Mouse (Mus musculus) G1E (cell line): ENCODE measurements at regions not wholly inside any gene's neighbourhood (a gene's known extent, or its start where the extent isn't known, plus 50 kb on each side); places are given as distances from the start of the nearest gene placed in this dataset.
A peak's percentile ranks its signal among the peaks of the same experiment; 100 is the strongest.

ENCODE experiments used
- ATAC-seq: 2 replicates; pipeline ENCODE4 v1.8.0; 2016; ENCODE audit warnings: mild to moderate bottlenecking; ENCODE audit not compliant: insufficient number of reproducible peaks, poor library complexity, low FRiP score, severe bottlenecking; ENCODE audit errors: extremely low read depth
- DNase-seq: peaks from one replicate; pipeline ENCODE4 v3.0.0; 2012; ENCODE audit warnings: low spot score
- H3K27me3 ChIP-seq: 2 replicates; pipeline ENCODE4 v1.6.1; 2012; ENCODE audit warnings: mild to moderate bottlenecking, low read length, inconsistent platforms; ENCODE audit not compliant: insufficient read depth
- H3K36me3 ChIP-seq: replicated peaks from 2 replicates; pipeline ENCODE3; 2012; ENCODE audit warnings: mild to moderate bottlenecking, inconsistent platforms
- H3K4me1 ChIP-seq: 2 replicates; pipeline ENCODE4 v1.6.1; 2012; ENCODE audit warnings: low read depth, low read length, inconsistent platforms, mixed read lengths; ENCODE audit not compliant: insufficient read depth
- H3K4me3 ChIP-seq: 2 replicates; pipeline ENCODE4 v1.5.1; 2012; ENCODE audit warnings: low read depth, mild to moderate bottlenecking, inconsistent platforms, low read length, moderate library complexity, mixed read lengths
- H3K9me3 ChIP-seq: replicated peaks from 2 replicates; pipeline ENCODE4 v1.6.1; 2012; ENCODE audit warnings: inconsistent platforms
- CTCF ChIP-seq: IDR thresholded peaks from 2 replicates; pipeline ENCODE4 v1.5.1; 2012; ENCODE audit warnings: low read depth, low read length, inconsistent platforms, mixed read lengths
- GATA1 ChIP-seq: IDR thresholded peaks from 2 replicates; pipeline ENCODE4 v1.6.1; 2012; ENCODE audit warnings: borderline replicate concordance, low read length, inconsistent platforms, mixed read lengths
- GATA2 ChIP-seq: IDR thresholded peaks from 2 replicates; pipeline ENCODE4 v1.6.1; 2012; ENCODE audit warnings: low read depth, low read length, inconsistent platforms, borderline replicate concordance
- POLR2AphosphoS5 ChIP-seq: IDR thresholded peaks from 2 replicates; pipeline ENCODE4 v1.6.1; 2012; ENCODE audit warnings: low read depth, low read length, inconsistent platforms; ENCODE audit not compliant: insufficient replicate concordance
- TAL1 ChIP-seq: conservative IDR thresholded peaks from 2 replicates; pipeline ENCODE4 v1.6.1; 2012; ENCODE audit warnings: low read depth, low read length, inconsistent platforms, mixed read lengths

DNA sequence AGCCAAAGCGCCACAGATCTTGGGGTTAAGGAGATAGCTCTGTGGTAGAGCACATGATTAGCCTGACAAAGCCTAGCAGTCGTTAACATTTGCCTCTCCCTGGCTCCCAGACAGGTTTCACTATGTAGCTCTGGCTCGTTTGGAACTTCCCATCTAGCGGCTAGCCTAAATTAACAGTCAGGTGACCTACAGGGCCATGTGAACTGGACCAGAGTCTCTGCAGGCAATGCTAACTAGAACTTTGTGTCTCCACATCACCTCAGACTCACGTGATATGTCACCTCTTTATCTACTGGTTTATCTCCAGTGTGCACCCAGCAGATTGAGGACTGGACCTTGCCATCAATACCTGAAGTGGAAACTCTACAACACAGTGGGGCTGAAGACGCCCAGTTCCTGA lies 52.4 kb upstream of the Smg1 start:
- Histone ChIP-seq H3K36me3 (no peaks in the 10 kb centered on the region), H3K4me3 (no peak overlapping the region), H3K27me3 (peaks cover 3% of the 10 kb centered on the region; the same call in 1 of the 2 replicates), H3K4me1 (peaks cover 13% of the 10 kb centered on the region), H3K9me3 (0 out of 2 replicates have a peak, but pooled peaks cover 2% of the 10 kb centered on the region)
- TF ChIP-seq POLR2AphosphoS5, result no peak
- no peak for TF ChIP-seq GATA1
- no peak for TF ChIP-seq GATA2
- TF ChIP-seq CTCF, result no peak
- TF ChIP-seq TAL1, result no peak
- ATAC-seq, result peak; percentile 41; the same call in 1 of the 2 replicates
- DNase-seq, result no peak

- Histone ChIP-seq H3K9me3 (0 out of 2 replicates have a peak, but pooled peaks cover 2% of the 10 kb centered on the region), H3K4me1 (peaks cover 13% of the 10 kb centered on the region), H3K36me3 (no peaks in the 10 kb centered on the region), H3K4me3 (no peak overlapping the region), H3K27me3 (0 out of 2 replicates have a peak, but pooled peaks cover 3% of the 10 kb centered on the region)
- TF ChIP-seq GATA1 (no peak), CTCF (0 out of 2 replicates have a peak, but pooled peaks have one; percentile 6), TAL1 (no peak)
- ATAC-seq, result no peak
- no peak for DNase-seq
Observed at GRCm38 (mm10) chr7:118295275-118295674, 51.8 kb upstream of the Smg1 start.

DNA sequence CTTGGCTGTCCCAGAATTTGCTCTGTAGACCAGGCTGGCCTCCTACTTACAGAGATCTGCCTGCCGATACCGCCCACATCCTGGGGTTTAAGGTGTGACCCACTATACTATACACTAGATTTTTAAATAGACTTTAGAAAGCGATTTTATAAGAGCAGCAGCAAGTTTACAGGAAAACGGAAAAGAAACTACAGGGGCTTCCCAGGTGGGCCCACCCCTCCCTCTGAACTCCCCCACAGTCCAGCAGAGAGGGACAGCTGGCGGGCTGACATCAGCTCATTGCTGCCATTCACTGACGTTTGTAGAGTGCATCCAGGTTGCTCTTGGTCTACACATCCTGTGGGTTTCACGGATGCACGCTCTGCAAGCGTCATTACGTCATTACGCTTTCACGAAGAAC lies 51.2 kb upstream of the Smg1 start:
- ATAC-seq (no peak), DNase-seq (no peak)
- Histone ChIP-seq H3K4me1 (peaks cover 13% of the 10 kb centered on the region), H3K4me3 (no peak overlapping the region), H3K36me3 (no peaks in the 10 kb centered on the region), H3K9me3 (0 out of 2 replicates have a peak, but pooled peaks cover 2% of the 10 kb centered on the region), H3K27me3 (0 out of 2 replicates have a peak, but pooled peaks cover 3% of the 10 kb centered on the region)
- TF ChIP-seq GATA1 (no peak), GATA2 (no peak)
